Mouse (Mus musculus) kidney, postnatal 25 days (tissue): Measurements from ENCODE around the gene Sp3.
"Not testable (repeated sequence)": the region's sequence is repeated elsewhere in the genome, so short reads cannot be mapped to it uniquely, and the experiment has no call there.

Experiments
- DNase-seq, 2 experiments: peaks; one replicate each; pipeline ENCODE4 v3.0.0; 2021; ENCODE audit warnings: mixed read lengths in 2 of 2

Gene Sp3

DNA sequence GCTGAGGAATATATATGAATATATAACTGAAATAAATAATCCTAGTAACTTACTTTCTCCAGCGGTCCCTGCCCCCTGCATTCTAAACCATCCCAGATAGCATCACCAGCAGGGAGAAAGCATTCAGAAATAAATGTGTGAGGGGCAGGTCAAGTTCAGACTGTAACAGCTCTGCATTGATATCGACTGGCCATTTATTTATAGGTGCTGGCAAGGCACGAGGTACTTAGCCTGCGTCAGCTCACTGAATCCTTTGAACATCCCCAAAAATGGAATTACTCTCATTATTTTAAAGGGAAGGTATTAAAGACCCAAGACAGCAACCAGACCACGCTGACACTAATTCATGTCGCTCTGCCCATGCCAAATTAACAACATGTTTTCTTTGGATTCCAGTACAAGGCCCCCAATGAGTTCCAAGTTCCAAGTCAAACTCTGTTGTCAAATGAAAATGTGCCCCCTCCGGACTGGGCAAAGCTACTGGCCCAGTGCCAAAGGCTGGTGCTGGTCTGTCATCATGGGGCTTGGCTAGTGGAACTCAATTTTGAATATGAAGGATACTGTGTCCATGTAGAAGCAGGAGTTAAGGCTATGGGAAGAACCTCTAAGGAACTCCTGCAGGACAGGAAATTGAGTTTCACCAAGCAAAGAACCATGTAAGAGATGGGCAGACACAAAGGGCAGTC is 64.9 kb downstream of the Sp3 start:
- DNase-seq = no peak

DNA sequence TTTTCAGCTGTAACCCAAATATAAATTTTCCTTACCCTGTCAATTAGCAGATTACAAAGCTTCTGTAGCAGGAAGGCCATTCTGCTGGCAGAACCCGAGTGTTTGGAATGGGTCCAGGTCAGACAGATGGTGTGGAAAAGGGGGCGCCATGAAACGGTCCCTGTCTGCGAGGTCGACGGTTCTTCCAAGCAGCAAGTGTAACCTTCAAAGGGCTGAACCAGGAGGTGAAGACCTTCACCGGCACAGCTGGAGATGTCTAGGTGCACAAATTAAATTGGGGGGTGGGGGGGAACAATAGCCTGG is 66.8 kb downstream of the Sp3 start:
- no peak for DNase-seq

DNA sequence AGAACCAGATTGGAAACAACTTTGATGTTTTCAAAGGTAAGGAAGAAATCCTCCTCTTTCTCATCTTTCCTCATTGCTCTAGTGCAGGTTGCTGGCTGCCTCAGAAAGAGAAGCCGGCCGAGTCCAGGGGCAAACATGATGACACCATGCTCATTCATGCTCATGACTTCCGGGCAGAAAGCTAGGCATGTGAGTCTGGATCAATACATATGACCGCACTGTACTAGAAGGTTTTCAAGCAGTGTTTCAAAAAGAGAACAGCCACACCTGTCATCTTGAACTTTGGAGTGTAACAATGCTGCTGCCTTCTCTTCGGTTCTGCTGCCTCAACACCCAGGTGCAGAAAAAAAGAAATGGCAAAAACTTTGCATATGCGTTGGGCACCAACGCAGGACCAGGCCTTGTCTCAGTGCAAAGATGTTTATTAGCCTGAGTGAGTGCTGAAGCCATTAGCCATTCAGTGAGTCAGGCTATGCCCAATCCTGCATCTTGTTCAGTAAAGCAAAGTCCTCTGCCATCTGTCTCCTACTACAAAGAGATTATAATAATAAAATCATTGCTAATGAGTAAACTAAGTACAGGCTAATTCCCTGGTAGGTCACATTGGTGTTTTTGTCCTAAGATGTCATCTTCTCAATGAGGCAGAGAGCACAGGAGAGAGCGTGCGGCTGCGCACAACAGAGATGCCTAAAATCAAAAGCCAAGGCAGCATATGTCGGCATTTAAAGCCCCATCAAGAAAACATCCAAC is 67.4 kb downstream of the Sp3 start:
- no peak for DNase-seq

DNA sequence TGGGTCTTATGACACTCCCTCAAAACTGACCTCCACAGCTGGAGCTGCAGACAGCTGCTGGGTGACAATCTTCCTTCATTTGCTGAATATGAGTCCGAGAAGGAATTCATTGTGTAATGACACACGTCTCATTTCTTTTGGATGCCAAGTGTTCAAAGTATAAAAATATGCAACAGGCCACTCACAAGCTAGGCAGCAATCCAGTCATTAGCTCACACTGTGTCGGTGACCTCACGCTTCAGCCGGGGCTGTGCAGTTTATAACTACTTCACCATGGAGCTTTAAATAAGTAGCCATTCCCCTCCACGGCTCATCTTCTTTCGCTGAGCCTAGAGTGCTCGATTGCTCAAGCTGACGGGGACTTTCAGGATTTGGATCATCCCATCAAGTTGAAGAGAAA is 68.7 kb downstream of the Sp3 start:
- DNase-seq = no peak

DNA sequence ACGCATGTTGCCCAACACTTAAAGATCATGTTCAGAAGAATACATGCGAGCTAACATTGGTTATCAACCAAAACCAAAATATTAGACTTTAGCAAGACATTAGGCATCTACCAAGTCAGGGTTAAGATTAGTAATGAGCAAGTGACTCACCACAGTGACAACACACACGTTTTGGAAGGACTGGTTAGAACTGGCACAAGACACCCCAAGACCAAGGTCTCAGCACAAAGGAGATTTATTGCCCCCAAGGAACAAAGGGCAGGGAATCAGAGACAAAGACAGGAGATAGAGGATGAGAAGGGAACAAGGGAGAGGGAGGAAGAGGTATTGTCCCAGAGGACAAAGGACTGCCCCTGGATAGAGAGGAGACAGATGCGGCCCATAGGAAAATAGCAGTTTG is 71.2 kb downstream of the Sp3 start:
- DNase-seq = no peak

DNA sequence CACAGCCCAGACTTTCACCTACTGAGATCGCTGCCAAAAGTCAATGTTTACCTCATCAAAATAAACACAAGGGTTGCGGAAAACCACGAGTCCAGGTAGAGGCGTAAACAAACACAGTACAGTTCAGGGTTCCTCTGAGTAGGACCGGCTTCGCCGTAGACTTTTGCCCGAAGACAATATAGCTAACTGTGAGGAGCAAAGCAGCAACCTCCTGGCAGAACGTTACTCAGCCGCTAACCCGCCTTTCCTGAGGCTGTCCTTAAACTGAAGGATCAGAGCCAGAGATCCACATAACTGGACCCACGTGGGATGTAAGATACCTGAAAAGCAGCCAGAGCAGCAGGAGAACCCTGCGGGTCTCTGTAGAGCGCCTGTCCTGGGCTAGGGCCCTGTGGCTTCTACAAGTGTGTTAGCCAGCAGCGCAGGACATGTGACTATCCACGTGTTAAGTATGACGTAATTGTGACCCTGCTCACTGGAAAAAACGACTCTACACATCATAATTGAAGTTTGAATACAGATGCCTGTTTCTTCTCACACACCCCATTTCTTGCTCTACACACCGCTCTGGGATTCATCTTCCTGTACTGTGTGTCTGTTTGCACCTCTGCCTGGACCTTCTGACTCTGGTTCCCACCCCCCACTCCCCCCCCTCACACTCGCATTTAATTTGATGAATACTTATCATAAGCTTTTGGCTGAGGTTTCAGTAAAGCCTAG is 71.9 kb downstream of the Sp3 start:
- peak; percentile 47 to 74 for DNase-seq

DNA sequence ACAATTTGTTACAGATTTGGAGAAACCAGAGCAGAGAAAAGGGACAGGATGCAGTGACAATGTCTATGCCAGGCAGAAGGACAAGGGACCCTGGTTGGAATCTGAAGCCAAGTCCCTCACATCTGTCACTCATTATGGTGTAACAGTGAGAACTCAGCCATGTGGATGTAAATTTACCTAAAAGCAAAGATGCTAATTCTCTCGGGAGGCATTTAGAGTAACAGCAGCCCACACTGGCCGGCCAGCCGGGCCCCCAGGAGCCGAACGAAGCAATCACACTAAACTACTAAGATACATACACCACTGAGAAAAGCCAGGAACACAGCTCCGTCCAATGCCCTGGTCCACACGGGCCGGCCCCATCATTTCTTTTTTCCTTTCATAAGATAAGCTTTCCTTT is 73.5 kb downstream of the Sp3 start:
- DNase-seq = no peak

DNA sequence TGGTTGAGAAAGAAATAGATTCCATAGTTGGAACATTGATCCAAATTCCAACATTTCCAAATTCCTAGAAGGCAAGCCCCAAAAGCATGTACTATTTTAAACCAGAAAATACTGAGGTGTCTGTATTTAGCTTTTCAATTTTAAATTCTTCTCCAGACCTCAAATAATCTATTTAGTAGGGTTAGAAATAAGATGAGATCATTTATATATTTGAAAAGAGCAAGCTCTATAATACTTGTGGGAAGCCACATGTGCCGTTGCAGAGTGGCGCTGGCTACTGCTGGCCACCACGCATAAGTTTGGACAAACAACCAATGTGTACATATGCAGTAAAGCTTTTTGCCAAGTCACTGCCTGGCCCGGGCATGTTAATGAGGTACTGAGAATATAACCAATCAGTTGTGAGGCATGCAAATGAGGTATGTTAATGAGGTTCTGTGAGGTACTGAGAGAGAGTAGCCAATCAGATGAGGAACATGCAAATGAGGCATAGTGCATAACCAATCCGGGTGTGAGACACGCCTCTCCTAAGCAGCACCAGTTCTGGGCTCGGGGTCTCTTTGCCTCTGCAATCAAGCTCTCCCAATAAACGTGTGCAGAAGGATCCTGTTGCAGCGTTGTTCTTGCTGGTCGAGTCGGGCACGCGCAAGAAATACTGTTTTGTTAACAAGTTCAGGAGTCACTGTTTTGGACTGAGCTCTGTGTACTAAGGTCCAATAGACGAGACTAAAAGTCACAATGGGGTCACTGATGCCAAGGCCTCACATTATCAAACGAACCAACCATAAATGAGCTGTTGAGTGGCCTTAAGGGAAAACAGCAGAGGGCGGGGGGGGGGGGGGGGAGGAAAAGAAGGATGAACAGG is 77.2 kb downstream of the Sp3 start:
- DNase-seq = not testable (repeated sequence)

DNA sequence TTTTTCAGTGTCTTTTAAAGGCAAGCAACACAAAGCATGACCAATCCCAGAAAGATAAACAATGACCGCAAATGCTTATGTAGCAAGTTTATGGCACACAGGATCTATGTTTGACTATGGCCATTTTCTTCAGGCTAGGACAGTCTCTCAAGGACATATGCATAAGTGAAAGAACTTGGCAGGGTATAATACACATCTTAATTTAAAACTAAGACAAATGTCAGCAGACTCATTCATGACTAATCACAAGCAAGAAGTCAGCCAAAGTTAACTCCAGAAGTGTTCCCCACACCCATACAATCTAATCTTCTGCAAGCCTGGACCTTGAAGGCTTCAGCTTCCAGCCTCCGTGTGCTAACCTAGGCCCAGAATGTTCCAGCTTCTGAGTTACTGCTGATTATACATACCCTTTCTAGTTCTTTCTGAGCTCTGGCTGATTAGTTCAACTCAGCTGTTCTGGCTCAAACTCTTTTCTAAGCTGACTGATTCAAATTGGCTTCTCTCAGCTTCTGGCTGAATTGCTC is 81.4 kb downstream of the Sp3 start:
- no peak for DNase-seq

DNA sequence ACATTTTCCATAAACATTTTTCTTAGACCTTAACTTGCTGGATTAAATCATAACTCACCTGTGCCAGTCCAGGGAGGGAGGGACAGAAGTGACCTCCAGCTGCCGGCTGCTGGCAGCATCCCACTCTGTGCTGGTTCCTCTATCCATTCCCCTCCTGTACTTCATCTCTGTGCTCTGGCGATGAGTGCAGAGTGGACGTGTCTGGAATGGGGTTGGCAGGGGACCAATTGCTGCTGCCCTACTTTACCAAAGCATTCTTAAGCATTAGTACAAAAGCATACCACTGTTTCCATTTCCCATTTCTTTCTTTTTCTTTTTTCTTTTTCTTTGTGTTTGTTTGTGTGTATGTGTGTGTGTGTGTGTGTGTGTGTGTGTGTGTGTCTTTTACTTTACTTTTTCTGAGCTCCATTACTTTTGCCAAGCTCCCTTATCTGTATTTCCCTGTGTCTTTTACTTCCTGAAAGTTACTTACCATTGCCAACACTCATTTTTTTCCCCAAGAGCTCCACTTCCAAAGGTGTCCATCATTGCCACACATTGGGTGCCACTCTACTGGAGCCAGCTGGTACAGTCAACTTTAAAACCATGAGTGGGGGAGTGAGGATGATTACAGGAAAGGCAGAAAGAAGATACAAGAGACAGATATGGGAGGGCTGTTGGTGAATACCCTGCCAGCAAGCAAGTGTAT is 82.0 kb downstream of the Sp3 start:
- DNase-seq = peak in 1 of 2 experiments; percentile 32

DNA sequence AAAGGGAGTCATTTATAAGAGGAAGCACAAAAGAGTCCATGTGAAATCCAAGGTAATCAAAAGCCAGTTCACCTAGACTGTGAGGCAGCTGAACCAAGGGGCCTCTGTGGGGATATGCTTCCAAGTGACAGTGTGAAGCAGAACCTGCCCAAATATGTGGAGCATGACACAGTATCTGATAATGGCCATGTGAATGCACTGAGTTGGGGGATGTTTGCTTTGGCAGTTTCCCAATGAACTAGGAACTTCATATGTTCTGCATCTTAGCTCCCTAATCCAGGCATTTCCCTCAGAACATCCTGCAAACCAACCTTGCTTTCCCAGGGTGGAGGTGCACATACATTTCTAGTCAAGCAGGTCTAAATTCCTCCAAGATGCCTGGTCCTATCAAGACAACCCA is 90.4 kb downstream of the Sp3 start:
- no peak for DNase-seq
